Mouse (Mus musculus): ENCODE data around the gene Mtnr1a.
"Not testable (repeated sequence)": the region's sequence is repeated elsewhere in the genome, so short reads cannot be mapped to it uniquely, and the experiment has no call there.

The Mtnr1a gene

GRCm38 (mm10) chr8:45068759-45069386 lies at the start of gene Mtnr1a:
Gene Mtnr1a (plus strand): TSS chr8:45069137.
- peak; percentile 64 for DNase-seq (ENCODE audit: low spot score)

GRCm38 (mm10) chr8:45019241-45019640 lies 49.7 kb upstream of the Mtnr1a start:
- DNase-seq (ENCODE audit: low spot score): no peak

- DNase-seq (ENCODE audit: low spot score): no peak
Observed at GRCm38 (mm10) chr8:45021171-45021570, 47.8 kb upstream of the Mtnr1a start.

GRCm38 (mm10) chr8:45021911-45022665 lies 46.8 kb upstream of the Mtnr1a start:
- DNase-seq (ENCODE audit: low spot score): no peak

GRCm38 (mm10) chr8:45028081-45028497 lies 40.8 kb upstream of the Mtnr1a start:
- no peak for DNase-seq (ENCODE audit: low spot score)

GRCm38 (mm10) chr8:45038350-45038749 lies 30.6 kb upstream of the Mtnr1a start:
- no peak for DNase-seq (ENCODE audit: low spot score)

GRCm38 (mm10) chr8:45044160-45044559 lies 24.8 kb upstream of the Mtnr1a start:
- no peak for DNase-seq (ENCODE audit: low spot score)

GRCm38 (mm10) chr8:45050451-45050850 lies 18.5 kb upstream of the Mtnr1a start:
- DNase-seq (ENCODE audit: low spot score): no peak

GRCm38 (mm10) chr8:45051236-45051635 lies 17.7 kb upstream of the Mtnr1a start:
- DNase-seq (ENCODE audit: low spot score): no peak

- DNase-seq (ENCODE audit: low spot score): no peak
Observed at GRCm38 (mm10) chr8:45052205-45052604, 16.7 kb upstream of the Mtnr1a start.

GRCm38 (mm10) chr8:45052618-45053017 lies 16.3 kb upstream of the Mtnr1a start:
- DNase-seq (ENCODE audit: low spot score): no peak

GRCm38 (mm10) chr8:45055500-45055899 lies 13.4 kb upstream of the Mtnr1a start:
- DNase-seq (ENCODE audit: low spot score): no peak

- no peak for DNase-seq (ENCODE audit: low spot score)
Observed at GRCm38 (mm10) chr8:45056810-45057209, 12.1 kb upstream of the Mtnr1a start.

GRCm38 (mm10) chr8:45060083-45060482 lies 8.9 kb upstream of the Mtnr1a start:
- no peak for DNase-seq (ENCODE audit: low spot score)

- no peak for DNase-seq (ENCODE audit: low spot score)
Observed at GRCm38 (mm10) chr8:45062311-45062710, 6.6 kb upstream of the Mtnr1a start.

GRCm38 (mm10) chr8:45062982-45063924 lies 5.7 kb upstream of the Mtnr1a start:
- no peak for DNase-seq (ENCODE audit: low spot score)

GRCm38 (mm10) chr8:45064197-45064869 lies 4.6 kb upstream of the Mtnr1a start:
- no peak for DNase-seq (ENCODE audit: low spot score)

- not testable (repeated sequence) for DNase-seq (ENCODE audit: low spot score)
Observed at GRCm38 (mm10) chr8:45065391-45065790, 3.5 kb upstream of the Mtnr1a start.

GRCm38 (mm10) chr8:45070949-45071348 lies 2.0 kb downstream of the Mtnr1a start:
- no peak for DNase-seq (ENCODE audit: low spot score)

- no peak for DNase-seq (ENCODE audit: low spot score)
Observed at GRCm38 (mm10) chr8:45080850-45081249, 11.9 kb downstream of the Mtnr1a start.

- no peak for DNase-seq (ENCODE audit: low spot score)
Observed at GRCm38 (mm10) chr8:45093599-45093998, 24.7 kb downstream of the Mtnr1a start.

Data from ovary, adult 18-20 months (tissue).